Mouse (Mus musculus) midbrain, embryonic 15.5 days (tissue): ENCODE results near the gene Ppard. TPM values are rescaled to one million over a fixed set of nuclear protein-coding genes. Genes with fewer than 3 reads are reported as not detected.
"Not testable (repeated sequence)": the region's sequence is repeated elsewhere in the genome, so short reads cannot be mapped to it uniquely, and the experiment has no call there.

Source experiments
- ATAC-seq: fragments of 200-750 bp; cut with Nextera tagmentation; replicated peaks from 2 replicates; pipeline ENCODE4 v1.8.0; 2017; ENCODE audit warnings: moderate TSS enrichment
- H3K27ac ChIP-seq: fragments of 300-500 bp; sonication (generic); 2 replicates; pipeline ENCODE4 v1.5.1; 2015; ENCODE audit warnings: mild to moderate bottlenecking, inconsistent platforms
- H3K27me3 ChIP-seq: fragments of 300-500 bp; sonication (generic); replicated peaks from 2 replicates; pipeline ENCODE4 v1.6.1; 2015; ENCODE audit warnings: inconsistent platforms
- H3K36me3 ChIP-seq: fragments of 300-500 bp; sonication (generic); replicated peaks from 2 replicates; pipeline ENCODE4 v1.6.1; 2015; ENCODE audit warnings: inconsistent platforms
- H3K4me1 ChIP-seq: fragments of 300-500 bp; sonication (generic); 2 replicates; pipeline ENCODE4 v1.6.1; 2015; ENCODE audit warnings: inconsistent platforms
- H3K4me2 ChIP-seq: fragments of 300-500 bp; sonication (generic); 2 replicates; pipeline ENCODE4 v1.6.1; 2015; ENCODE audit warnings: inconsistent platforms, mild to moderate bottlenecking, moderate library complexity
- H3K4me3 ChIP-seq: fragments of 300-500 bp; sonication (generic); 2 replicates; pipeline ENCODE4 v1.5.1; 2015; ENCODE audit warnings: mild to moderate bottlenecking, inconsistent platforms
- H3K9ac ChIP-seq: fragments of 300-500 bp; sonication (generic); 2 replicates; pipeline ENCODE4 v1.6.1; 2015; ENCODE audit warnings: mild to moderate bottlenecking, inconsistent platforms
- H3K9me3 ChIP-seq: fragments of 300-500 bp; sonication (generic); 2 replicates; pipeline ENCODE4 v1.6.1; 2016; ENCODE audit warnings: inconsistent platforms
- WGBS: fragments of 180-500 bp; shearing (Covaris S2); methylation state at CpG from one replicate; pipeline ENCODE4 v1.1.7; 2015; ENCODE audit warnings: mixed read lengths; 5-methylcytosine and 5-hydroxymethylcytosine counted together
- polyA plus RNA-seq: library from polyadenylated mRNA; unstranded; fragments of >200 nt; fragmentation: Nextera tagmentation; extraction: Ambion mirVana; gene quantifications from 2 replicates; pipeline ENCODE4 v1.2.1, GENCODE M21; 2015

Ppard gene
- polyA plus RNA-seq, 1 experiment from 2014 or later = 1.8 TPM

DNA sequence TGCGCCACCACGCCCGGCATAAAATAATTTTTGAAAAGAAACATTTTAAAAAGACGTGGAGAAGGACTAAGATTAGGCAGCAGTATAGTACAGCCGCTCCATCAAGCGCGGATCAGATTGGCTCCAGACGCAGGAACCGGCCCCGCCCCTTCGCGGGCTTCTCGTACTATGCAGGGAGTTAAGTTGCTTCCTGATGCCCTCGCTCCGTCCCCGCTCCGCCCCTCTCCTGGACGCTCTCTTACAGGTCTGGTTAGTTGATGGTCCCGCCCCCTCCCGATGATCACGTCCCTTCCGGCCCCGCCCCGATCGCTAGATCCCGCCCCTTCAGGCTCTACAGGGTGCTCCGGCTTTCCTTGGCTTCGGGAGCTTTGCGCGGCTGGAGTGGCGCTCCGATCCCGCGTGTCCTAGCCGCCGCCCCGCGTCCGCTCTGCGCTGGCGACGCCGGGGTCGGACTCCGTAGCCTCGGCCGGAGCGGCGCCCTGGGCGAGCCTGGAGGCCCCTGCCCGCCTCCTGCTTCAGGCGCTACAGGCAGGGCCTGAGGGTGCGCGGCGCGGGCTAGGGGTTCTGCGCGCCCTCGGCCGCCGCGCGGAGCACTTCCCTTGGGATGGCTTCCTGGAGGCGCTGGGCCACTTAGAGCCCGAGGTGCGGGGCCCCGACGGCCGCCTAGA lies 80.8 kb downstream of the Ppard start, which contains the start of gene Fance:
TSS of gene Fance (plus strand) at position 308 of the 668 bp plus-strand sequence.
- Histone ChIP-seq H3K27ac (peak within 1 kb of the TSS; percentile 91), H3K36me3 (no peaks in the 10 kb centered on the region; the same call in 1 of the 2 replicates), H3K4me1 (peaks cover 19% of the 10 kb centered on the region), H3K9ac (peak within 1 kb of the TSS; percentile 77), H3K27me3 (no peaks in the 10 kb centered on the region), H3K4me2 (peak within 1 kb of the TSS; percentile 96), H3K9me3 (no peaks in the 10 kb centered on the region), H3K4me3 (peak within 1 kb of the TSS; percentile 88)
- WGBS = under 1% methylated on average over 69 of the region's 69 CpGs
- peak; percentile 98 for ATAC-seq

DNA sequence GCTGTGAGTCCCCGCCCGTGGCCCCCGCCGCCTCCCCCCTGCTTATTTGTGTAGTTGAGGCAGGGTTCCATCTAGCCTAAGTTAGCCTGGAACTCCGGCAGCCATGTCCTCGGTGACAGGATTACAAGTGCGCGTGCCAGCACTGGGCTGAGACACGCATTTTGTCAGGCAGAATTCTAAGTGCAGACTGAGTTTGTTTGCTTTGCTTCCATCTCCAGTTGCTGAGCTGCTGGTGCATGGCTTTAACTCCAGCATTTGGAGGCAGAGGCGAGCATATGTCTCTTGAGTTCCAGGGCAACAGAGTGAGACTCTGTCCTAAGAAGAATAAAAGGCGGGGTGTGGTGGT lies 81.4 kb downstream of the Ppard start:
- peak overlapping the region; percentile 77 for H3K9ac ChIP-seq
- peak overlapping the region; percentile 88 for H3K4me3 ChIP-seq
- peak overlapping the region; percentile 91 for H3K27ac ChIP-seq
- peak; percentile 55 for ATAC-seq
- H3K4me1 ChIP-seq = peaks cover 15% of the 10 kb centered on the region
- H3K27me3 ChIP-seq = no peaks in the 10 kb centered on the region
- under 1% methylated on average over 11 of the region's 11 CpGs for WGBS
- peak overlapping the region; percentile 96 for H3K4me2 ChIP-seq
- no peaks in the 10 kb centered on the region for H3K9me3 ChIP-seq
- no peaks in the 10 kb centered on the region; the same call in 1 of the 2 replicates for H3K36me3 ChIP-seq

DNA sequence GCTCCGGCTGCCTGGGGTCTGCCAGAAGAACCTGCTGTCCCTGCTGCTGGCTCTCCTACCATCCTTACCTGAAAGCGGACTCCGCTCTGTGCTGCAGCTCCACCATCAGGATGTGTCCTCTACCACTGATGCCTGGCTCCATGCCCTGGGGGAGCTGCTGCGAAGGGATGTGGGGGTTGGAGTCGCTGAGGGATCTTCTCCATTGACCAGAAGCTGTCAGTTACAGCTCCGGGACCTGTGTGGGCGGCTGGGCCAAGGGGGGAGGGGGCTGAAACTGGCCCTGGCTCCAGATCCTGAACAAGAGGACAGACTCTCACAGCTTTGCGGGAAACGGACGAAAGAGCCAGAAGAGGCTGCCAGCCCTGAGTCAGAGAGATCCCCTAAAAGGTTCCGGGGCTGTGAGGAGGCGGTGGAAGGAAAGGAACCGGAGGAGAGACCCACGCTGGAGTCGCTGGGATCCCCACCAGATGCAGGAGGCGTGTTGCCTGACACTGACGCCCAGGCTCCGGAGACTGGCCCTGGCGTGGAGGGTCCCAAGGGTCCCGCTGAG lies 83.2 kb downstream of the Ppard start:
- Histone ChIP-seq H3K9ac (no peak overlapping the region), H3K9me3 (no peaks in the 10 kb centered on the region), H3K27me3 (no peaks in the 10 kb centered on the region), H3K36me3 (no peaks in the 10 kb centered on the region; the same call in 1 of the 2 replicates), H3K4me1 (peaks cover 15% of the 10 kb centered on the region), H3K4me2 (no peak overlapping the region), H3K27ac (no peak overlapping the region), H3K4me3 (no peak overlapping the region)
- ATAC-seq = no peak
- WGBS = 89% methylated on average over 20 of the region's 20 CpGs

DNA sequence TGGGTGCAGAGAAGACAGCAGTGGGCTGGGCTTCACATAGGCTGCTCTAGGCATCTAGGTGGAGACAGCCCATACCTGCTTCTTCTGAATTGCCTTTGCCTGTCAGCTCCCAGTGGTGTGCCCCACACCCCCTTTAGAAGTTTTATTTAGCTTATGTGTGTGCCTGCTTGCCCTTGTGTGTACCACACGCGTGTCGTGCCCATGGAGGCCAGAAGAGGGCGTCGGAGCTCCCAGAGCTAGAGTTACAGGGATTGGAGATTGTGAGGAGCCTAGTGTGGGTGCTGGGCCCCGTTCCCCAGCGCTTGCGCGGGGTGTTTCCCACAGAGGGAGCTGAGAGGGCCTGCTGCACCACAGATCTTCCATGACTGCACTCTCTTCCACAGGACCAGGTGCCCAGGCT lies 84.0 kb downstream of the Ppard start:
- Histone ChIP-seq H3K36me3 (no peaks in the 10 kb centered on the region; the same call in 1 of the 2 replicates), H3K9ac (no peak overlapping the region), H3K4me3 (no peak overlapping the region), H3K4me2 (no peak overlapping the region), H3K27ac (no peak overlapping the region), H3K9me3 (no peaks in the 10 kb centered on the region), H3K27me3 (no peaks in the 10 kb centered on the region), H3K4me1 (peaks cover 15% of the 10 kb centered on the region)
- no peak for ATAC-seq
- WGBS = 90% methylated on average over 9 of the region's 9 CpGs

DNA sequence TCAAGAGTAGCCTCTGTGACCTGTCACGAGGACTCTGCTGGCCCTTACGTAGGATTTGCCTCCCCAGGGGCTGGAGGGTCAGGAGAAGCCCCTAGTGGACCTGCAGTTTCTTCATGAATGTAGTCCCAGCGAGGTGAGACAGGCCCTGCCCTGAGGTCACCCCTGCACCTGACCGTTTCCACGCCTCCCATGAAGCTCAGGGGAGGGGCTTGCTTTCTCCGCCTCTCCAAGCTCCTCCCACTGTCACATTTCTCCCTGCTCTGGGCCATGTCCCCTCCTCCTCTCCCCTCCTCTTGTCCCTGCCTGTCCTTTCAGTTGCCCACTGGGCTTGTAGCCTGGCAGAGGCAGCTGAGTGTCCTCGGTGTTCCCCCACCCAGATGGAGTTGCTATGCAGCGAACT lies 84.6 kb downstream of the Ppard start:
- H3K27ac ChIP-seq = no peak overlapping the region

DNA sequence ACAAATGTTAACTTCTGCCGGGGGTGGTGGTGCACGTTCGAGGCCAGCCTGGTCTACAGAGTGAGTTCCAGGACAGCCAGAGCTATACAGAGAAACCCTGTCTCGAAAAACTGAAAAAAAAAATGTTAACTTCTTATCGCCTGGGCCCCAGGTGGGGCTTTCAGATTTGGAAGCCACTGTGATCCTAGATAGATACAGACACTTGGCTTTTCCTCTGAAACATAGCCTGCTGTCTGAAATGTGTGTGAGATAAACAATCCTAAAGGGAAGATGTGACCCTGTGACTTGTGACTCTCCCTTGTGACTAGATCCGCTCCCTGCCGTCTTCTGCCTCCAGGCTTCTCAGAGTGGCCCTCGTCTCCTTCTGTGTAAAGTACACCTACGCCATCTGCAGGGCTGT lies 85.2 kb downstream of the Ppard start:
- no peaks in the 10 kb centered on the region; the same call in 1 of the 2 replicates for H3K36me3 ChIP-seq
- H3K4me3 ChIP-seq = no peak overlapping the region
- WGBS = 81% methylated on average over 9 of the region's 9 CpGs
- no peak overlapping the region for H3K9ac ChIP-seq
- H3K9me3 ChIP-seq = no peaks in the 10 kb centered on the region
- no peak overlapping the region for H3K27ac ChIP-seq
- peaks cover 13% of the 10 kb centered on the region for H3K4me1 ChIP-seq
- no peaks in the 10 kb centered on the region for H3K27me3 ChIP-seq
- no peak for ATAC-seq
- H3K4me2 ChIP-seq = no peak overlapping the region

More for the DNA sequence above, 84.6 kb downstream of the Ppard start:
- no peak overlapping the region for H3K4me3 ChIP-seq
- ATAC-seq = no peak
- no peaks in the 10 kb centered on the region for H3K27me3 ChIP-seq
- H3K9ac ChIP-seq = no peak overlapping the region
- peaks cover 15% of the 10 kb centered on the region for H3K4me1 ChIP-seq
- H3K4me2 ChIP-seq = no peak overlapping the region
- 56% methylated on average over 8 of the region's 8 CpGs for WGBS
- no peaks in the 10 kb centered on the region; the same call in 1 of the 2 replicates for H3K36me3 ChIP-seq
- no peaks in the 10 kb centered on the region for H3K9me3 ChIP-seq

DNA sequence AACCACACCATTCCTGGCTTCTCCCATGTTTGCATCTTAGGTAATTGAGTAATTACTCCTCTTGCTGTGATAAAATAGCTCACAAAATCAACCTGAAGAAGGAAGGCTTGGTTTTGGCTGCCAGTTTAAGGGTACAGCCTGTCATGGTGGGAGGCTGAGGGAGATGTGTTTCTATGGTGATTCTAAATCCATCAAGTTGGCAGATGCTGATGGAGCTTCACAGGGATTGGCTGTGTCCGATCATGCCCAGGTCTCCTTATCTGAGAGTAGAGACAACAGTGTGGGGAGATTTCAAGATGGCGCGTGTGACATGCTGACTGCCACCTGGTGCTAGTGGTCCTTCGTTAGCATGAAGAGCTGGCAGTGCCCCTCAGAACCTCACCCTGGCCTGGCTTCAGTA lies 89.2 kb downstream of the Ppard start:
- Histone ChIP-seq H3K4me1 (no peaks in the 10 kb centered on the region), H3K9ac (no peak overlapping the region), H3K27me3 (no peaks in the 10 kb centered on the region), H3K4me2 (no peak overlapping the region), H3K9me3 (no peaks in the 10 kb centered on the region), H3K27ac (no peak overlapping the region), H3K36me3 (no peaks in the 10 kb centered on the region; the same call in 1 of the 2 replicates), H3K4me3 (no peak overlapping the region)
- WGBS = 97% methylated on average over 4 of the region's 4 CpGs
- no peak for ATAC-seq

DNA sequence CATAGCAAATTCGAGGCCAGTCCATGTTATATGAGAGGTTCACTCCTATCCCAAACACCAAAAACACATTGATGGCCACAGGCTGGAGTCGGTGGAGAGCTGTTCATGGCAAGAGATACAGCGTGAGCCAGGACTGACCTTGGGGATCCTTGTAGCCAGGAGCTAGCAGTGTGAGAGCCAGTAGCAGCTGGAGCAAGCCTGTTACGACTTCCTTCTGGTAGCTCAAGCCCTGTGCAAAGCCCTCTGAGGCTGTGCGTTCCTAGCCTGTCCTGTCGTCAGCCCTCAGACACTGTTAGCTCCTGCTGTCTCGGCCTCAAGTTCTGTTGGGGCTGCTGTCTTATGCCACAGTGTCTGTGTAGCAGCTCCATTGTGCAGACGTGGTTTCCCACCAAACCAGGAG lies 91.3 kb downstream of the Ppard start:
- no peak for ATAC-seq
- no peak overlapping the region for H3K4me3 ChIP-seq
- H3K4me1 ChIP-seq = peaks cover 10% of the 10 kb centered on the region
- no peak overlapping the region for H3K9ac ChIP-seq
- H3K4me2 ChIP-seq = no peak overlapping the region
- 89% methylated on average over 8 of the region's 8 CpGs for WGBS
- no peaks in the 10 kb centered on the region for H3K36me3 ChIP-seq
- H3K9me3 ChIP-seq = no peaks in the 10 kb centered on the region
- H3K27ac ChIP-seq = no peak overlapping the region
- no peaks in the 10 kb centered on the region for H3K27me3 ChIP-seq

DNA sequence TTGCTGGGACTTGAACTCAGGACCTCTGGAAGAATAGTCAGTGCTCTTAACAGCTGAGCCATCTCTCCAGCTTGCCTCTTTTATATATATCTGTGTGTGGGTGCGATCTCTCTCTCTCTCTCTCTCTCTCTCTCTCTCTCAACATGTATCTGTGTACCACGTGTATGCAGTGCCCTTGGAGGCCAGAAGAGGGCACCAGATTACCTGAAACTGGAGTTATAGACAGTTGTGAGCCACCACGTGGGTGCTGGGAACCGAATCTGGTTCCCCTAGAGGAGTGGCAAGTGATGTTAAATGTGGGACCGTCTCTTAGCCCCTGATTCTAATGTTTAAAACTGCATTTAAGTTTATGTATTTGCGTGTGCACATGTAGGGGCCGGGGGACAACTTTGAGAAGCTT lies 91.9 kb downstream of the Ppard start:
- H3K4me1 ChIP-seq = peaks cover 16% of the 10 kb centered on the region
- not testable (repeated sequence) for H3K36me3 ChIP-seq, H3K4me3 ChIP-seq, H3K9ac ChIP-seq, ATAC-seq, H3K9me3 ChIP-seq, H3K27me3 ChIP-seq, H3K4me2 ChIP-seq, H3K27ac ChIP-seq
- 94% methylated on average over 7 of the region's 7 CpGs for WGBS

DNA sequence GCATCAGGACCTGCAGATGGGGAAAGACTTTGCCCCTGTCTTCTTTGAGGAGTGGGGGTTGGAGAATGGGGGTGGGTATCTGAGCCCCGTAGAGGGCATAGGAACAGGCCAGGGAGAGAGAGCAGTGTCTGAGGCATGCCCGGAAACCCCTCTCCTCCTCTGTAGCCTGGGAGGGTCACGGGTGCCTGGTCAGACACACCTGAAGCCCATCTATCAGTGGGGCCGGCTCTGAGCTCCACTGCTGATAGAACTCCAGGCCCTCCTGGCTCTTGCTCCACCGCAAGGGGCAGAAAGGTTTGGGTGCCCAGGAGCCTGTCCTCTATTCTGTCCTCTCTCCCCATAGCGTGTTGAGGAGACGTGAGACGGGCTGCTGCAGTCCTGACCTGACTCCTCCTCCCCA lies 93.3 kb downstream of the Ppard start:
- peaks cover 24% of the 10 kb centered on the region for H3K4me1 ChIP-seq
- H3K36me3 ChIP-seq = peaks cover 4% of the 10 kb centered on the region; the same call in 1 of the 2 replicates
- H3K27me3 ChIP-seq = no peaks in the 10 kb centered on the region
- no peak for ATAC-seq
- no peaks in the 10 kb centered on the region for H3K9me3 ChIP-seq
- H3K4me3 ChIP-seq = no peak overlapping the region
- WGBS = 97% methylated on average over 8 of the region's 8 CpGs
- no peak overlapping the region for H3K4me2 ChIP-seq
- H3K27ac ChIP-seq = no peak overlapping the region
- H3K9ac ChIP-seq = no peak overlapping the region

DNA sequence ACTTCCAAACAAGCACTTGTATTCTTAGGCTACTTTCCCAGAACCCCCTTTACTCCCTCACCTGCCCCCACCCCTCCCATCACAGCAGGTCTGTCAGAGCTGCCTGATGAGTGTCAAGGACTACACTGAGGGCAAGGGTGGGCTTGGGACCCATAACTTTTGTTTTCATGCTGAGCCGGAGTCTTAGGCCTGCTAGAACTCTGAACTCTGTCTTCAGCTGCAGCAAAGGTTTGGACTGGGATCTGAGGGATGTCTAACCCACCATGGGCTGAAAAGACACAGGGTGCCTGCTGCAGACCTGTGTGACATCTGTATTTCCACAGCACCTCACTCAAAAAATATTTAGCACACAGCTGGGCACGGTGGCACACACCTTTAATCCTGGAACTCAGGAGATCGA lies 94.5 kb downstream of the Ppard start:
- Histone ChIP-seq H3K4me1 (peaks cover 29% of the 10 kb centered on the region), H3K9ac (0 out of 2 replicates have a peak overlapping the region, but pooled peaks have one; percentile 86), H3K27ac (0 out of 2 replicates have a peak overlapping the region, but pooled peaks have one; percentile 91), H3K4me3 (no peak overlapping the region), H3K9me3 (no peaks in the 10 kb centered on the region), H3K27me3 (no peaks in the 10 kb centered on the region), H3K4me2 (no peak overlapping the region), H3K36me3 (peaks cover 10% of the 10 kb centered on the region)
- WGBS = 85% methylated on average over 3 of the region's 3 CpGs
- no peak for ATAC-seq

DNA sequence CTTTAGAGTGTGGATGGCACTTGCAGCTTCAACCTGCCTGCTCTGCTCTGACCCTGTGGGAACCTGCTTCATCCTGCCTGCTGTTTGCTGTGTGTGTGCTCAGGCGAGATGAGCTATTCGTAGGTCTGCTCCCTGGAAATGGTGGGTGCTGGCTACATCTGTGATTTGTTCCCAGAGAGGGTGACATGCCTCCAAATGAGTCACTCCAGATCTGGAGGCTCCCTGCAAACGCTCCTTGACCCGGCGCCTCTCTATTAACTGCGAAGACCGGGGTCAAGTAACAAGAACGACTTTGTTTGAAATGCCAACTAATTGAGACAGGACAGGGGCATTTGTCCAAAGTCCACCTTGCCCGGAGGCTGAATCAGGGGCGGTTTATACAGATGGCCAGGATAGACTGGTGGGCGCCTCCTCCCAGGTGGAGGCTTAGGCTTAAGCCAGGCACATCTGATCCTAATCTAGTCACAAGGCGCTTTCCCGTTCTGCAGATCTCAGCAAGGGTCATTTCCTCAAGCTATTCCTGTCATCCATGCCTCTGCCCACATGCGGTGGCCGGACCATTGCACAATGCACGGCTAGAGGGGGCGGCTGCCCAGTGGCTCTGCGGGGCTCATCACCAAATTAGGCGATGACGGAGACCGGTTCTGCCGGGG lies 95.3 kb downstream of the Ppard start:
- ATAC-seq = peak; percentile 69
- Histone ChIP-seq H3K4me3 (peak overlapping the region; percentile 69), H3K36me3 (peaks cover 10% of the 10 kb centered on the region), H3K4me1 (peaks cover 29% of the 10 kb centered on the region), H3K4me2 (peak overlapping the region; percentile 95), H3K27ac (peak overlapping the region; percentile 91), H3K9me3 (no peaks in the 10 kb centered on the region), H3K9ac (peak overlapping the region; percentile 86), H3K27me3 (no peaks in the 10 kb centered on the region)
- 7% methylated on average over 22 of the region's 22 CpGs for WGBS
